Mouse (Mus musculus) lung, adult 2 months (tissue): Measurements from ENCODE around the gene Pbp2.

Experiments used
- CTCF ChIP-seq: fragments of 200-500 bp; IDR thresholded peaks from 2 replicates; pipeline ENCODE4 v1.5.1; 2011; ENCODE audit warnings: mild to moderate bottlenecking, low read length, control low read depth; ENCODE audit not compliant: insufficient read depth
- POLR2A ChIP-seq: fragments of 200-500 bp; IDR thresholded peaks from 2 replicates; pipeline ENCODE4 v1.6.1; 2011; ENCODE audit warnings: low read depth, mild to moderate bottlenecking, control low read depth, low read length, borderline replicate concordance; ENCODE audit errors: extremely low read depth

DNA sequence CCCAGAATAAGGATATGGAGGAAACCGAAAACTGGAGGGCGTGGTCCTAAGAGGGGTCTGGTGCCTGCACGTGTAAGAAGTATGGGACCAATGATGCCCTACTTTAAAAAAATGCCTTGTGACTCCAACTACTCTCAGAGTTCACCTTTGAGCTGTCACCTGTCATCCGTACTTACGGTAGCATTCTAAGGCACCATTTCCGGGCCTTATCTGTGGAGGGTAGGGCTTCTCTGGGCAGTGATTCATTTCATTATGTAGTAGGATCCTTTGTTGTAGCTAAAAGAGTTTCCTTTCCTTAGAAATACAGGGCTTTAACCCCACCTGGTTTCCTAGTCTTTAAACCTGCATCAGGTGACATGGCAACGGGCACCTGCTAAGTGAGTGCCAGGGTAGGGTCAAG lies 16.6 kb upstream of the Pbp2 start:
- TF ChIP-seq CTCF (no peak), POLR2A (no peak)
